Mouse (Mus musculus) ES-E14 (cell line): ENCODE data around the gene Fkbp5.

Experiments used
- ZC3H11A ChIP-seq: IDR thresholded peaks from 2 replicates; pipeline ENCODE4 v1.6.1; 2012; ENCODE audit warnings: low read depth, mild to moderate bottlenecking, inconsistent platforms, low read length, borderline replicate concordance
- ZNF384 ChIP-seq: IDR thresholded peaks from 2 replicates; pipeline ENCODE4 v1.6.1; 2012; ENCODE audit warnings: low read depth, low read length, inconsistent platforms

- TF ChIP-seq ZNF384 (no peak), ZC3H11A (no peak)
These were observed 41.6 kb downstream of the Fkbp5 start for GRCm38 (mm10) chr17:28475593-28476325.
